Mouse (Mus musculus) mouse embryonic stem cell (cell line): Measurements from ENCODE around the gene Dnaic1.

Experiments
- in situ Hi-C, 2 experiments: fragments of 300-500 bp; cut with MboI; formaldehyde crosslinking; loops; 1 replicate in 1 of 2; 3 replicates in 1 of 2; pipeline ENCODE4 v1.14.3; 2019 to 2020; ENCODE audit warnings: low sequenced_read_pairs in 2 of 2, low pct_unique_long_range_greater_than_20kb in 1 of 2, mixed read lengths in 1 of 2; ENCODE audit not compliant: unreplicated experiment in 1 of 2

Gene Dnaic1

GRCm38 (mm10) chr4:41566123-41566522 lies 3.5 kb upstream of the Dnaic1 start:
- in situ Hi-C loops = loop anchor here in 1 of 2 experiments (10.0 kb wide), 1 partner anchor 139 kb away; no protein-coding TSS in a partner anchor

GRCm38 (mm10) chr4:41568239-41568638 lies 1.3 kb upstream of the Dnaic1 start:
- in situ Hi-C loops = loop anchor here in 1 of 2 experiments (10.0 kb wide), 1 partner anchor 137 kb away; no protein-coding TSS in a partner anchor

DNA sequence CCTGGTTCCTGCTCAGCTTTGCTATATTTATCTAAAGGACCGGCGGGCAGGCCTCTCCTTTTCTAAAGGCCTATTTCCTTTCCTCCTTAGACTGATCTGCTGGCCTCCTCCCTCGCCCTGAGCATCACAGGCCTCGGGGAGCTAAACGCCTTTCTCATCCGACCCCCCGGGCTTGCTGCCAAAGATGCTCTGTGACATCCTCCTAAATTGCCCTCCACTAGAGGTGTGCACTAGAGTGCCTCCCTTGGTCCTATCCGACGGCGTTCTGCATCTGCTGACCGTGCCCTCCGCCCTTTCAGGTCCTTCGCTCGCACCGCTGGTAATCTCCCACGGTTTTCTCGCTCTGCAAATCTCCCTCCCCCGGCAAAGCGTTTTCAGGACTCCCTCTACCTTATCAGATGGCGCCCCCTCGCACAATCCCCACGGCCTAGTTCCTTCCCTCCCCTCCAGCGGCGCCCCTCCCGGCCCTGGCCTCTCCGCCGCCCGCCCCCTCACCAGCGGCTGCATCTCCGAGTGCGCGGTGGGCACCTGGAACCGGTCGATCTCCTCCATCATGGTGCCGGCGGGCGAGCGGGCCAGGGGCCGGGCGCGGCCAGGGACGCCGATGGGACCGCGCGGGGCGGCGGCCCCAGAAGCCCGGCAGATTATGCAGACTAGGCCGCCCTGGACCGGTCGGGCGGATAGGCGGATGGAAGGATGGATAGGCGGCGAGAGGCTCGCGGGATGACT lies 729 bp upstream of the Dnaic1 start:
- in situ Hi-C loops = loop anchor here in 1 of 2 experiments (10.0 kb wide), 1 partner anchor 136 kb away; no protein-coding TSS in a partner anchor

- in situ Hi-C loops = no loop called here
Measured at GRCm38 (mm10) chr4:41571490-41571889, 1.9 kb downstream of the Dnaic1 start.

DNA sequence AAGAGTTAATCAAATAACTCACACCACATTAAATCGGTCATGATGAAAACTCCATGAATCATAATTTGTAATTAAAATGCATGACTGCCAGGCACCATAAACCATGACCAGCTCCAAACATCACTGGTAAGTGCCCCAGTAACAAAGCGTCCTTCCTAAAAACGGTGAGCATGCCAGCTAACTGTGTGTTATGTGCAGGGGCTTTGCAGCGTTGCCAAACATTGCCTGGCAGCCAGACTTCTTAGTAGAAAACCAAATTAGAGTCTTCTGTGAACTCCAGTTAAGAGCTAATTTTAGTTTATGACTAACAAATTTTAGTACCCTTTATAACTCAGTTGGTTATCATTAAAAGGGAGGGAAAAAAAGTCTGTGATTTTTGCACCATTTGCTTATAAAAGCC lies 3.9 kb downstream of the Dnaic1 start:
- in situ Hi-C loops = no loop called here

GRCm38 (mm10) chr4:41575914-41576313 lies 6.3 kb downstream of the Dnaic1 start:
- in situ Hi-C loops = no loop called here

- in situ Hi-C loops = no loop called here
Measured at GRCm38 (mm10) chr4:41583353-41583752, 13.8 kb downstream of the Dnaic1 start.

DNA sequence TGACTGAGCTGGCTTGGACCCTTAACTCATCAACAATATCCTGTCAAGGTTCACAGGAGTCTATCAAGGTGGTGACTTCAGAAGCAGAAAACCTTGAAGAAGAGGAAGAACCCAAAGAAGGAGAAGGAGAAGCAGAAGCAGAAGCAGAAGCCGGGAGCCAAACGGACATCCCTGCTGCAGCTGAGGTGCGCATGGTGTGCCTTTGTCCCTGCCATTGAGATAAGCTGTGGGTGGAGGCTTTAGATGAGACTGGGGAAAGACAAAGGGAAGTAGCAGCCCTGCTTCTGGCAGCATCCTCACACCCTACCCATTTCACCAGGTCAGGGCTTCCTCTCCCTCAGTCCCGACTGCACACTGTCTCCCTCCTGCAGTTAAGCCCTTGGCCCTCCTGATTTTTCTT lies 33.2 kb downstream of the Dnaic1 start:
- in situ Hi-C loops = no loop called here

DNA sequence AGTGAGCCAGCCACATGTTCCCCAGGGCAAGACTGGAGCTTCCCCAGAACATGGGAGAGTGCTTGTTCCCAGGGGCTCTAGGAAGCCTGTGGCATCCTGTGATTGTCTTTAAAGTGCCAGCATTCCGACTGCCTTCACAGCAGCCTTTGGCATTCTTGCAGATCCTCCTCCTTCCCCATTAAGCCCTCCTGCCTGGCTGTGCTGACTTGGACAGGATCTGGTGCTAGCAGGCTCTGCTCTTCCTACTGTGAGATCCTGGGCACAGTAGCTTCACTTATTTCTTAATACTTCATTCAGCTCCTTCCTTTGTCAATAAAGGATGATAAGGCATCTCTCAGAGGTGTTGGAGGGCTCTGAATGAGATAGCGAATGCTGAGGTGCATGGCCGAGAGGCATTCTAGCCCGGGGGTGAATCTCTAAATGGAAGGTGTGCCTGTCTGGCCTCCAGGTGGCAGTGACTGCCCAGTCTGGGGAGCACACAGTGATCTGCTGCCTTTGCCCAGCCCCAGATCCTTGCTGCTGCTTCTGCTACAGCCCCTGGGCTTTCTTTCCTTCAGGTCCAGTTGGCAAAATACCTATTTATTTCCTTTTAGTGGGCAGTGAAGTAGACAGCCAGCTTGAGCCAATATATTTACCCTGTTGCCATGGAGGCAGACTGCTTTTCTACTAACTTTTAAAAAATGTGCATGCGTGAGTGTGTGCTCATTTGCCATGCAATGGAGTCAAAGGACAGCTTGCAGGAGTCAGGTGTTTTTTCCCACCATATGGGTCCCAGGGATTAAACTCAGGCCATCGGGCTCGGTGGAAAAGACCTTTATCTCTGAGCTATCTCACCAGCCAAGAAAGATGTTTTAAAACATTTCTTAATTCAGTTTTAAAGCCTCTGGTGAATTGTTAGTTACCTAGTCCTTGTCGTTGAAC lies 35.2 kb downstream of the Dnaic1 start:
- in situ Hi-C loops = no loop called here

DNA sequence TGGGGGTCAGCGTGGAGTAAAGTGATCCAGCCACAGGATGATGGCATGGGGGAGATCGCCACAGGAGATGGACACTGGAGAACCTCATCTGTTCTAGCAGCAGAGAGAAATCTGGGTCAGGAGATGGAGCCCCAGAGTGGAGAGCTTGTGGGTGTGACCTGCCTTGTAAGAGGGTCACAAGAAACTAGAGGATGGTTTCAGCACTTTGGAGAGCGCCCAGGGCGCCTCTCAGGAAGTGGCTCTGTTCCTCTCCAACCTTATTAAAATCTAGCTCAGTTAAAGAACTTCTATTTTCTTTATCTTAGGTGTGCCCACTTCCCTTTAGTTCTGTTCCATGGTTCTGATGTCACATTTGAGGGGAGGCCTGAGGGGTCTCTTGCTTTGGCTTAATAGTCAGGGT lies 37.2 kb downstream of the Dnaic1 start:
- in situ Hi-C loops = no loop called here

- in situ Hi-C loops = loop anchor here in 1 of 2 experiments (5.0 kb wide), 1 partner anchor 68 kb away; no protein-coding TSS in a partner anchor
Measured at GRCm38 (mm10) chr4:41609681-41610593, 40.4 kb downstream of the Dnaic1 start.

DNA sequence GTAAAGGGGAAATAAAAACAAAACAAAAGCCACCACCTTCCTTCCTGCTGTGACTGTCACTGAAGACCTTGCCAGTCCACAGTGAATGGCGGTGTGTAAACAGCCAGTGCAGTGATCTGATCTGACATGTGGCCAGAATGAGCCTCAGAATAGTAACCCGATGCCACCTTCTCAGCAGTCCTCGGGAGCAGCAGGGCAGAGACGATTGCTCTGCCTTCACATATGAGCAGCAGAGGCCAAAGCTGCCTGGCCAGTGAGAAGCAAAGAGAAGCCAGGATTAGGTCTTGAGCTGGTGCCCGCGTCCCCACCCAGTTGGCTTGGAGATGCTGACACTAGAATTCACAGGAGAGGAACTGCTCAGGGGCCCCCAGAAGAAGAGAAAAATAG lies 41.0 kb downstream of the Dnaic1 start:
- in situ Hi-C loops = loop anchor here in 1 of 2 experiments (5.0 kb wide), 1 partner anchor 68 kb away; no protein-coding TSS in a partner anchor

GRCm38 (mm10) chr4:41612166-41612565 lies 42.6 kb downstream of the Dnaic1 start:
- in situ Hi-C loops = loop anchor here in 1 of 2 experiments (5.0 kb wide), 1 partner anchor 70 kb away; no protein-coding TSS in a partner anchor

GRCm38 (mm10) chr4:41614156-41614555 lies 44.6 kb downstream of the Dnaic1 start:
- in situ Hi-C loops = loop anchor here in 1 of 2 experiments (5.0 kb wide), 1 partner anchor 72 kb away; no protein-coding TSS in a partner anchor

DNA sequence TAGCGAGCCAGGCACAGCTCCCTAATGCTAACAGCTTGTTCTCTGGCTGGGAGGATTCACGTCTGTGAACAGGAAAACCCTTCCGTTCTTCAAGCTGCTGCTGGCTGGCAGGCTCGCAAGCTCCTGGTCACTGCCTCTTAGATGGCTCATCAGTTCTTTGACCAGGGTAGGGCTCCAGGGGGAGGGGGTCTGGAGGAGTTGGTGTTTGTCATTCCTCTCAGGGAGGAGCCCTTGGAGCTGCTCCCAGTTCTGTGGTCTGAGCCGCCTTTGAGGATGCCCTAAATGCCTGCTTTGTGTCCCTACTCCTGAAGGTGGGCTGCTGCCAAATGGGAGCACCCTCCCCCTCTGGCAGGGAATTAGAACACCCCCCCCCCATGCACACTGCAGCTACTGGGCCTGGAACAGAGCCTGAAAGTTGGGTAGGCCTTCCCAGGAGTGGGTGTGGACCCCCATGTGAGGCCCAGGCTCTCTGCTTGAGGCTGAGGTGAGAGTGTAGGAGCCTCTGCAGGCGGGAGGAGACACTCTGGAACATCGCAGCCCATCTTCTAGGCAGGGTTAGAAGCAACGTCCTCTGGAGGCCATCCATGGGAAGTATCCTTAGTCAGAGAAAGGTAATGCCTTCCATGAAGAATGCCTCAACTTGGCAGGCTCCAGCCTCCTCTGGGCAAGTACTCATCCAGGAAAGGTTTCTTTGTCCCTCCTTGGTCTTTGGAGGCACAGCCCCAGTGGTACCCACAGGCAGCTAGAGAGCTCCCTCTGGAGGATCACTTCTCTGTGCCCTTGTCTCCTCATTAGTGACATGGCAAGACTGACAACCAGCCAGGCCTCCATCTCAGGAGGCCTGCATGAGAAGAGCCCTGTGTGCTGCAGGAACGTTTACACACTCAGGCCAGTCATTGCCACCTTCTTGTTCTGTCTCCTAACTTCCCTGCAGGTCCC lies 46.4 kb downstream of the Dnaic1 start:
- in situ Hi-C loops = no loop called here

- in situ Hi-C loops = no loop called here
Measured at GRCm38 (mm10) chr4:41618916-41619746, 49.6 kb downstream of the Dnaic1 start.
